Mouse (Mus musculus) B cell, adult (primary cell): ENCODE results near the gene Ints1. TPM values are rescaled to one million over a fixed set of nuclear protein-coding genes. Genes with fewer than 3 reads are reported as not detected.

Experiments used
- total RNA-seq: library from RNA; stranded (reverse); gene quantifications from 4 replicates; pipeline ENCODE4 v1.2.4, GENCODE M21; 2023; ENCODE audit not compliant: inconsistent age

Ints1 gene
- total RNA-seq: 109 to 134 TPM (median 115 TPM) in 4 replicates

DNA sequence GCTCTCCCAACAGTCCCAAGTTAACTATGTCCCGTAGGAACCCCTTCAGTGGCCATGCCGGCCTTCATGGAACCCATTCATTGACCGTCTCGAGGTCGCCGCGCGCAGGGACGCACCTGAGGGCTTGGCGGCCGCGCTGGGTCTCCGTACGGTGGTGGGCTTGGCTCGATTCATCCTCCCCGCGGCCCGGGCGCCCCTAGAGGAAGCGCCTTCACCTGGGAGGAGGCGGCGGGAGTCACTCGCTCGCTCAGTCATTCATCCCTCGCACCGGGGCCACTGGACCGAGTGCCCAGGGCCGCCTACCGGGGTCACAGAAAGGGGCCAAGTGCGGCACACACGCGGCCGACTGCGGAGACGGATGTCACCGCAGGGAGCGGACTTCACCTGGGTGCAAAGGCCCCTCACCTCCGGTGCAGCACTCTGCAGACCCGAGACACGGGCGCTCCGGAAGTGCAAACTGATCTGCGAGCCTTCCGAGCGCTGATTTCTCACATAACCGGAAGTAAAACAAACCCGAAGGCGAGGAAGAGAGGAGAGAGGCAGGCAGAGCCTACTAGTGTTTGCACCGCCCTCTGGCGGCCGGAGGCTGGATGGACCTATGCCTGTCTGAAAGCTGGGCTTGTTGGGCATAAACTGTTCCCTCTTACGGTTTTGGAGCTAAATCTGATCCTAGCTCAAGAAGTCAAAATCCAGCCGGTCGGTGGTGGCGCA lies at the start of gene Ints1:
TSS of gene Ints1 (minus strand) at position 459 of the 711 bp plus-strand sequence.

DNA sequence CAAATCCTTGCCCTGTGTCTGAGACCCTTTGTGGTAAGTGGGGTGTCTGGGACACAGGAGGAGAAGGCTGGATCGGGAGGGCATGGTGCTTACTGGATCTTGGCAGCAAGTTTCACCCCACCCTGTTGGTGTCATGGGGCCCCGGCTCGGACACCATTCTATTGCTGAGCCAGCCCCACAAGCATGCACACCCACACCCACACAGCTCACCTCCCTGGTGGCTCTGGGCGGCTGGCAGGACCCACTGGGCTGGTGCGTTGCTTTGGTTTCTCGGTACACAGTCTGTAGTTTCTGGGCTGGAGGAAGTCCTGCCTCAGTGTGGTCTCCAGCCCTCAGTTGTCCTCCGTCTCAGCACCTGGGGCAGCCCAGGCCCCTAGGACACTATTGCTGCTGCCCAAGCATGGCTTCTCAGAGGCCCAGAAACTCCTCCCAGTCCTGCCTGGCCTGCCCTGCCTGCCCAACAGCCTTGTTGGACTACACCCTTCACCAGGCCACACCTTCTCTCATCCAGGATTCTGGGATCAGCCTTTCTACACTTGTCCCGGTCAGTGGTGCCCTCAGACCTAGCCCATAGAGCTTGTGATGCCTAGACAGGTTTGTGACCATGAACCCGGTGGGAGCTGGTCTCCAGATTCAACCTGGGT lies 44.2 kb upstream of the Ints1 start, which contains the start of gene Tmem184a:
TSS of gene Tmem184a (minus strand) at position 380 of the 644 bp plus-strand sequence.

DNA sequence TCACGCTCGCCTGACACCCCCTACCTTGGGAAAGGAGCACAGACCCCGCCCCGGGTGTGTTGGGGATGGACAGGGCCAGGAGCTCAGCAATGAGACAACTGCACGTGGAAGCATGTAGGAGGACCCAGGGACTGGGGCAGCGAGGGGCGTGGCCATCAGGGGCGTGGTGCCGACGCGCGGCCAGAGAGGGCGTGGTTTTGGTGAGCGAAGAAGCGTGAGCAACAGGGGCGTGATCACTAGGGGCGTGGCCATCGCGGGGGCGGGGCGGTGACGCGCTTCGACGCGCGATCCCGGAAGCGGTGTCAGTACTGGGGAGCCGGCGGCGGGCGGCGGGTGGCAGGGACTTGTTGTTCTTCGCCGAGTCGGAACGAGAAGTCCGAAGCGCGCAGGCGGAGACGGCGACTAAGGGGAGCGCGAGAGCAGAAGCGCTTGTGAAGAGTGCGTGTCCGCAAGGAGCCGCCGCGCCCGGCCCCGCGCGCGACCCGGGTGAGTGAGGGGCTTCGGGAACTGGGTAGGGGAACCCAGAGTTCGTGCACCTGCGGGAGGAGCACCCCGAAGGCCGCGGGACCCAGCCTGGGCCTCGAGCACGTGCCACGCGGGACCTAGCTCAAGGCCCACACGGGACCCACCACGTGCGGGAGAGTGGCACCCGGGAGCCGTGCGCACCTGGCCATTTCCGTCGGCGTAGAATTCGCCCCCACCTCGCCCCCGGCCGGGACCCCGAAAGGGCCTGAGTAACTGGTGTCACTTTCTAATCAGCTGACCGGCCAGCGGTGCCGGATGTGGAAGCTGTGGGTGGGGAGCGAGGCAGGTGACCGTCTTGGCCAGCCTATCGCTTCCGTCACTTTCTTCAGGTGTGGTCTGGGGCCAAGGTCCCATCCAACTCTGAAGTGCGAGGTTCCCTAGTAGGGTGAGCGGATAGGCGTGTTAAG lies 16.0 kb upstream of the Ints1 start, which contains the start of gene Mafk:
TSS of gene Mafk (plus strand) at position 287 of the 932 bp plus-strand sequence.

DNA sequence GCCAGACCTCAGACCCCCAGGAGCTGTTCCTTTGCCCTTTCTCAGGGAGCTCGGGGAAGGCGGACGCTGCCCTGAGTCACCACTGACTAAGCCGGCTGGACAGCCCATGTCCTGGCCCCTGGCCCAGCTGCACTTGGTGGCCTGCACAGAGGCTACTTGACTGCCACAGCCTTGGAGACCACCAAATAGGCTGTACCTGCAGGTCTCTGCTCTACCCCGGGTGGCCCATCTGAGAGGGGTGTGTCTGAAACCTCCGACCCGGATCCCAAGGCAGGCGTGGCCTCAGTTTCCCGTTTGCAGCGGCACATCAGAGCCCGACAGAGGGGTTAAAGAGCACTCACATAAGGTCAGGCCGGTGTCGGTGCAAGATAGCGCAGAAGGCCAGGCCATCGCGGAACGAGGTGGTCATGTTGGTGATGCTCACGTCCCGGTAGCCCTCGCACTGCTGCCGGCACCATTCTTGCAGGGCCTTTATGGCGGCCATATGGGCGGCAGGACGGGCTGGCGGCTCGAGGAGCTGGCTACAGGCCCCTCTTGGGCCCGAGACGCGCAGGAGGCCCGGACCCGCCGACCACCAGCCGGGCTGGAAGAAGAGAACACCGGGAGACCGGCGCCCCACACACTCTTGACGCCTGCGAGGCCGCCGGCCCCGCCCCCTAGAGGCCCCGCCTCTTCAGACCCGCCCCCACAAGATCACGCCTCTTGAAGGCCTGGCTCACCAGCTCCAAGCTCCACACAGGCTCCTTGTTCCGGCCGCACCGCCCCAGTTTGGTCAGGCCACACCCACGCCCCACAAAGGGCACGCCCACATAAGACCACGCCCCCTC lies 39.6 kb downstream of the Ints1 start, which contains the start of gene Micall2:
TSS of gene Micall2 (minus strand) at position 660 of the 827 bp plus-strand sequence.

Other genes with a start within 250 kb of the Ints1 start
- not detected in 4 replicates for gene Uncx, start 232.2 kb downstream of the Ints1 start, total RNA-seq
- 0.15 TPM in 1 of 4 replicates, not detected in the others for gene Micall2, start 39.3 kb downstream of the Ints1 start, total RNA-seq
- 307 to 328 TPM (median 317 TPM) in 4 replicates for gene Mafk, start 15.8 kb upstream of the Ints1 start, total RNA-seq
- gene Tmem184a, start 44.2 kb upstream of the Ints1 start, total RNA-seq: 0.13 TPM in 1 of 4 replicates, not detected in the others
- not detected in 4 replicates for gene Gm26938, start 50.7 kb upstream of the Ints1 start, total RNA-seq
- gene Psmg3, start 51.2 kb upstream of the Ints1 start, total RNA-seq: 12.0 to 13.9 TPM (median 12.8 TPM) in 4 replicates
- gene Elfn1, start 132.3 kb upstream of the Ints1 start, total RNA-seq: not detected in 4 replicates